Mouse (Mus musculus): ENCODE measurements at regions not wholly inside any gene's neighbourhood (a gene's known extent, or its start where the extent isn't known, plus 50 kb on each side); places are given as distances from the start of the nearest gene placed in this dataset.

- CTCF ChIA-PET: no interaction called here
Measured at GRCm38 (mm10) chr10:74722971-74723370, 244.0 kb upstream of the Gnaz start.

- CTCF ChIA-PET: no interaction called here
Measured at GRCm38 (mm10) chr10:74749446-74749845, 217.5 kb upstream of the Gnaz start.

GRCm38 (mm10) chr10:74750879-74751278 lies 216.1 kb upstream of the Gnaz start:
- CTCF ChIA-PET: no interaction called here

GRCm38 (mm10) chr10:74760734-74761133 lies 206.2 kb upstream of the Gnaz start:
- CTCF ChIA-PET: no interaction called here

- CTCF ChIA-PET: no interaction called here
Measured at GRCm38 (mm10) chr10:74789245-74789644, 177.7 kb upstream of the Gnaz start.

- CTCF ChIA-PET: no interaction called here
Measured at GRCm38 (mm10) chr10:74789987-74790386, 177.0 kb upstream of the Gnaz start.

GRCm38 (mm10) chr10:74823395-74823794 lies 143.6 kb upstream of the Gnaz start:
- CTCF ChIA-PET: no interaction called here

GRCm38 (mm10) chr10:74834359-74834758 lies 132.6 kb upstream of the Gnaz start:
- CTCF ChIA-PET: interaction anchor here (0.7 kb wide), 1 partner anchor 38 kb away, joined by 3 read pairs; no protein-coding TSS in a partner anchor

GRCm38 (mm10) chr10:74848372-74848771 lies 118.6 kb upstream of the Gnaz start:
- CTCF ChIA-PET: no interaction called here

- CTCF ChIA-PET: no interaction called here
Measured at GRCm38 (mm10) chr10:74854991-74855664, 111.8 kb upstream of the Gnaz start.

Data from spleen, embryonic (tissue).